Mouse (Mus musculus) limb, embryonic 14.5 days (tissue): ENCODE data around the gene Tjp1. TPM values are rescaled to one million over a fixed set of nuclear protein-coding genes. Genes with fewer than 3 reads are reported as not detected.

Experiments
- ATAC-seq: fragments of 200-750 bp; cut with Nextera tagmentation; 2 replicates; pipeline ENCODE4 v1.8.0; 2017; ENCODE audit warnings: low read depth, moderate number of reproducible peaks, moderate TSS enrichment; ENCODE audit not compliant: low FRiP score
- DNase-seq: peaks from one replicate; pipeline ENCODE4 v3.0.0-alpha.2; 2015; ENCODE audit warnings: low spot score
- H3K27ac ChIP-seq: fragments of 300-500 bp; sonication (generic); replicated peaks from 2 replicates; pipeline ENCODE4 v1.5.1; 2014; ENCODE audit warnings: low read depth, mild to moderate bottlenecking, low read length, moderate library complexity, mixed read lengths
- H3K27me3 ChIP-seq: fragments of 300-500 bp; sonication (generic); 2 replicates; pipeline ENCODE4 v1.6.1; 2014; ENCODE audit warnings: low read length, mixed read lengths; ENCODE audit not compliant: control insufficient read depth, insufficient read depth
- H3K36me3 ChIP-seq: fragments of 300-500 bp; sonication (generic); 2 replicates; pipeline ENCODE4 v1.6.1; 2014; ENCODE audit warnings: mild to moderate bottlenecking, low read length, moderate library complexity, mixed read lengths; ENCODE audit not compliant: control insufficient read depth, insufficient read depth
- H3K4me1 ChIP-seq: fragments of 300-500 bp; sonication (generic); 2 replicates; pipeline ENCODE4 v1.6.1; 2014; ENCODE audit warnings: antibody characterized with exemption, low read length, mixed read lengths; ENCODE audit not compliant: control insufficient read depth, insufficient read depth
- H3K4me2 ChIP-seq: fragments of 300-500 bp; sonication (generic); replicated peaks from 2 replicates; pipeline ENCODE4 v1.6.1; 2014; ENCODE audit warnings: low read depth, mild to moderate bottlenecking, low read length, moderate library complexity; ENCODE audit not compliant: severe bottlenecking
- H3K4me3 ChIP-seq: fragments of 300-500 bp; sonication (generic); replicated peaks from 2 replicates; pipeline ENCODE4 v1.5.1; 2014; ENCODE audit warnings: low read length
- H3K9ac ChIP-seq: fragments of 300-500 bp; sonication (generic); 2 replicates; pipeline ENCODE4 v1.6.1; 2014; ENCODE audit warnings: mild to moderate bottlenecking, low read depth, low read length, moderate library complexity; ENCODE audit not compliant: severe bottlenecking
- H3K9me3 ChIP-seq: fragments of 300-500 bp; sonication (generic); 2 replicates; pipeline ENCODE4 v1.6.1; 2016; ENCODE audit warnings: low read length; ENCODE audit not compliant: control insufficient read depth
- POLR2A ChIP-seq: fragments of 200-500 bp; IDR thresholded peaks from 2 replicates; pipeline ENCODE4 v1.8.0; 2012; ENCODE audit warnings: inconsistent platforms, mild to moderate bottlenecking, moderate library complexity, borderline replicate concordance; ENCODE audit not compliant: insufficient read depth, insufficient read length; ENCODE audit errors: extremely low read depth
- WGBS: fragments of 180-500 bp; shearing (Covaris S2); extraction: QIAGEN DNeasy Blood & Tissue Kit; methylation state at CpG from one replicate; pipeline ENCODE4 v1.1.7; 2014; 5-methylcytosine and 5-hydroxymethylcytosine counted together
- polyA plus RNA-seq, 2 experiments: library from polyadenylated mRNA; depleted of rRNA in 1 of 2; stranded (reverse) in 1 of 2; unstranded in 1 of 2; fragments of >200 nt; fragmentation: Nextera tagmentation in 1 of 2; extraction: Ambion mirVana in 1 of 2; gene quantifications; 2 replicates each; pipeline versions ENCODE4 v1.2.1 to v1.2.3; 2012 to 2014

Tjp1 gene
- polyA plus RNA-seq, 2 experiments, result 17.9 to 37.2 TPM

DNA sequence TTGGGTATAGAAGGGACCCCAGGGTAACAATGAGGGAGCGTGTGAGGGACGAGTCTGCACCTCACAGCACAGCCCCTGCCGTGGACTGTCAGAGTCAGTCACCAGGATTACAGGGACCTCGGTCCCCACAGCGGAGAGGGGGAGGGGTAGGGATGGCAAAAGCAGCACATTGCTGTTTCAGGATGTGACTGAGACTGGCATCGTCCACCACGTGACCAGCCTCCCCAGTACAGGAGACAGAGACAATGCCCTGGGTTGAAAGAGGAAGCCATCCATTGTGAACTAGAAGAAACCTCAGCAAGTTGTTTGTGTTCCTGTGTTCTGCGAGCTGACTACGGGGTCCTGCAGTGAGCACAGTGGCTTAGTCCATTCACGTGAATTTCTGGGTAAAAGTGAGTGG, 106.1 kb downstream of the Tjp1 start:
- Histone ChIP-seq H3K9ac (no peak overlapping the region), H3K4me2 (no peak overlapping the region), H3K27ac (no peak overlapping the region), H3K9me3 (no peaks in the 10 kb centered on the region), H3K4me3 (no peak overlapping the region), H3K27me3 (no peaks in the 10 kb centered on the region), H3K4me1 (peaks cover 17% of the 10 kb centered on the region), H3K36me3 (no peaks in the 10 kb centered on the region)
- ATAC-seq (no peak), DNase-seq (no peak)
- 39% methylated on average over 10 of the region's 10 CpGs for WGBS
- no peak for TF ChIP-seq POLR2A

DNA sequence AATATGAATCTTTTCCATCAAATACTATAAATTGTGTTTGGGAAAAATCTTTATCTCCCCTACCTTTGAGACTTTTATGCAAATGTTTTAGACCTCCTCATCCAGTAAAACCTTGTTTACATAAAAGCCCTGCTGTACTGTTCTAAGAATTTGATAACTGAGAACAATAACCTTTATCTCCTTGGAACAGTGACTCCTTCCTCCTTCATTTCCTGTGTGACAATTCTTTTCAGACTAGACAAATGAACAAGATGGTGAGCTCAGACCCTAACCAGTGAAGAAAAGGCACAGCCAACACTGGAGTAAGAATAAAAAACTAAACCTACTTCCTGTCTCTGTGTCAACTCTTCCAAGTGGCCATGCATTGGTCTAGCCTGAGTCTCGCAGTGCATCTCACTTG, 107.7 kb downstream of the Tjp1 start:
- ATAC-seq (no peak), DNase-seq (no peak)
- Histone ChIP-seq H3K27me3 (no peaks in the 10 kb centered on the region), H3K9ac (no peak overlapping the region), H3K27ac (0 out of 2 replicates have a peak overlapping the region, but pooled peaks have one; percentile 8), H3K4me2 (no peak overlapping the region), H3K9me3 (no peaks in the 10 kb centered on the region), H3K4me1 (peaks cover 20% of the 10 kb centered on the region), H3K36me3 (no peaks in the 10 kb centered on the region), H3K4me3 (no peak overlapping the region)
- no peak for TF ChIP-seq POLR2A
- WGBS, result 80% methylated on average over 1 of the region's 1 CpGs

DNA sequence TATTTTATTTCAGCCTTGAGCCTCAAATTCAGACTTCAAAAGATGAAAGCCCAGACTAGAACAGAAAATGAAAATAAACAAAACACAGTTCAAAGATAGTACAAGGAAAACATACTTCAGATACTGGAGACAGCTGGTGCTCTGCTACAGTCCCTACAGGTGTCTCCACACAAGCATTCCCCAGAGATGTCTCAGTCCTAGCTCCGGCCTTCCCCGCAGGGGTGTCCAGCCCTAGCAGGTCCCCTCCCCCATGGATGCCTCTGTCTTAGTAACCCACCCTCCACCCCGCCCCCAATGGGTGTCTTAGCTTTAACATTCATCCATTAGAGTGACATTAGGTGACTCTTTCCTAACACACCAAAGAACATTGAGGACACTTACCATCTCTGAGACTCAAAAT, 108.6 kb downstream of the Tjp1 start:
- DNase-seq (no peak), ATAC-seq (no peak)
- H3K36me3 ChIP-seq, result no peaks in the 10 kb centered on the region
- WGBS, result 73% methylated on average over 3 of the region's 3 CpGs
- no peak overlapping the region for H3K4me3 ChIP-seq
- peaks cover 22% of the 10 kb centered on the region for H3K4me1 ChIP-seq
- H3K9me3 ChIP-seq, result no peaks in the 10 kb centered on the region
- H3K4me2 ChIP-seq, result no peak overlapping the region
- H3K9ac ChIP-seq, result no peak overlapping the region
- no peak for TF ChIP-seq POLR2A
- no peak overlapping the region for H3K27ac ChIP-seq
- H3K27me3 ChIP-seq, result no peaks in the 10 kb centered on the region

GRCm38 (mm10) chr7:65418366-65418911, 109.1 kb downstream of the Tjp1 start:
- H3K4me1 ChIP-seq, result peaks cover 27% of the 10 kb centered on the region
- H3K9me3 ChIP-seq, result no peaks in the 10 kb centered on the region
- H3K9ac ChIP-seq, result no peak overlapping the region
- no peaks in the 10 kb centered on the region for H3K36me3 ChIP-seq
- no peak for DNase-seq
- H3K27ac ChIP-seq, result no peak overlapping the region
- H3K4me3 ChIP-seq, result no peak overlapping the region
- H3K27me3 ChIP-seq, result no peaks in the 10 kb centered on the region
- no peak overlapping the region for H3K4me2 ChIP-seq
- no peak for TF ChIP-seq POLR2A
- ATAC-seq, result no peak
- 74% methylated on average over 10 of the region's 10 CpGs for WGBS

DNA sequence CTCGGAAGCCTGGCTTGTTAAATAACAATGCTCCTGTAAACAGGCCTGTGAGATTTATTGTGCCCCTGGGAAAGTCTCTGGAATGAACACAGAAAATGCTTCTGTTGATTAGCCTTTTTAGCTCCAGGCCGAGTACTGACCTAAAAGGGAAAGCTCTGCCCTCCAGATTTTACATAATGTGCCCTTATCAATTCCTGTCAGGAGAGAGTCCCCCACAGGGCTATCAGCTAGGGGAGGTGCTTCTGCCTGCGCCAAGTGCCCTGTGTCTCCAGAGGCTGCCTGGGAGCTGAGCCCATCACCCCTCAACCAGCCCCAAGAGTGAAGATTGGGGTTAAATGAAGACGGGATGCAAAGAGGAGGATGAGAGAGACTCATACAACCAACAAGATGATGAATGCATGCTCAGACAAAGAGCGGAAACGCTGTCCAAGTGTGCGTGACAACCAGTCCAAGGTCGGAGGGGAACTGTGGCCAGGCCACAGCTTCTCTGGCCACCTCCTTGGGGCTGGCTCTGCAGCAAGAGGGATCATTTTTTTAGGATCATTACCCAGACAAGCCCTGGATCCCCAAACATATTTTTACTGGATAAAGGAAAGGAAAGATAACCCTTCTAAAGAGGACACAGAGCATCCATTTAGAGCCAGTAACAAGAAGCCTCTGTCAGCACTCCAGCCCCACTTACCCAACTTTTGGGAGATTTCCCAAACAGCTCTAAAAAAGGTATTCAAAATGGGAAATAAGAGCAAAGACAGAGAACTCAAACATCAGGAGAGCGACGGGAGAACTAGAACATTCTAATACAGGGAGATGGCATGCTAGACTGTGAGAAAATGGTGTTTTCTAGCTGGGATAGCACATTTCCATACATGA, 110.1 kb downstream of the Tjp1 start:
- H3K9ac ChIP-seq, result no peak overlapping the region
- no peak for ATAC-seq
- TF ChIP-seq POLR2A, result no peak
- no peak overlapping the region for H3K4me2 ChIP-seq
- DNase-seq, result peak; percentile 52
- 43% methylated on average over 10 of the region's 10 CpGs for WGBS
- no peak overlapping the region for H3K4me3 ChIP-seq
- peaks cover 27% of the 10 kb centered on the region for H3K4me1 ChIP-seq
- no peaks in the 10 kb centered on the region for H3K36me3 ChIP-seq
- H3K9me3 ChIP-seq, result no peaks in the 10 kb centered on the region
- no peak overlapping the region for H3K27ac ChIP-seq
- no peaks in the 10 kb centered on the region for H3K27me3 ChIP-seq
